Mouse (Mus musculus): ENCODE results near the gene Sipa1l2. TPM values are rescaled to one million over a fixed set of nuclear protein-coding genes. Genes with fewer than 3 reads are reported as not detected.

Gene Sipa1l2
- polyA plus RNA-seq, 1 experiment from 2014 or later: 17.2 TPM

DNA sequence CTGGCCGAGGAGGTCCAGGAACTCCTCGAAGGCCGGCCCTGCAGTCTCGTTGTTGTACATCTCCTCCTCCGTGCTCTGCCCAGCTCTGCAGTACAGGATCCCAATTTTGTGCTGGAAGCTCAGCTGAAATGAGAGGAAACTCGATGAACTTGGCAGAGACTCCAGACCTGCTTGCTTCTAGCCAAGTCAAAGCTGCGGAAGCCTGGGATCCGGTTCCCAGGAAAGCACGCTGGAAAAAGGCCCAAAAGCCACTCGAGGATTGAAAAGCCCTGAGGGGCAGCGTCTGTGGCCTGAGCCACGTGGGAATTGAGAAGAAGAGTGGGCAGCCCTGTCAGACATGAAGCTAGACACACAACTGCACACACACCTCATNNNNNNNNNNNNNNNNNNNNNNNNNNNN, 94.7 kb downstream of the Sipa1l2 start:
- no peak overlapping the region for H3K9ac ChIP-seq
- H3K4me3 ChIP-seq: no peak overlapping the region
- H3K27me3 ChIP-seq: no peaks in the 10 kb centered on the region
- H3K9me3 ChIP-seq: no peaks in the 10 kb centered on the region
- ATAC-seq (ENCODE audit: low FRiP score, low read depth): no peak
- no peaks in the 10 kb centered on the region for H3K4me1 ChIP-seq
- no peak overlapping the region for H3K4me2 ChIP-seq (replicated peaks)
- WGBS: 72% methylated on average over 12 of the region's 12 CpGs
- no peak overlapping the region for H3K27ac ChIP-seq
- peaks cover 53% of the 10 kb centered on the region for H3K36me3 ChIP-seq

DNA sequence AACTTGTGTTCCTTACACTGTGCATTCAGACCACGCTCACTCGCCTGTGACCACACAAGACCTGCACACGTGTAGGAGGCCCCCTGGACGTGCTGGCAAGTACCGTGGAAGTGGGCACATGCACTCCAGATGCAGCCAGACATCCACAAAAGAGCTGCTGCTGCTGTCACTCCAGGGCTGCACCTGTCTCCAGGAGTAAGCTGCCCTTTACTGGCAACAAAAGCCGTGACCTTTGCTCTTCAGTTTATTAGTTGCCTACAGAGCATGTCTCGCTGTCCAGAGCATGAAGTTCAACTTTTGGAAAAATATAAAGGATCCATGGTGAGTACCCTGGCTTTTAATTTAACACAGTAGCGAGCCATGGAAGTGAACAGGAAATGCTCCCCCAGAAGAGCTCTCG, 98.2 kb downstream of the Sipa1l2 start:
- Histone ChIP-seq H3K4me3 (no peak overlapping the region), H3K36me3 (peaks cover 50% of the 10 kb centered on the region), H3K4me1 (peaks cover 1% of the 10 kb centered on the region; the same call in 1 of the 2 replicates), H3K9ac (no peak overlapping the region), H3K4me2 (replicated peaks) (no peak overlapping the region), H3K9me3 (no peaks in the 10 kb centered on the region), H3K27ac (no peak overlapping the region), H3K27me3 (no peaks in the 10 kb centered on the region)
- WGBS: 66% methylated on average over 9 of the region's 9 CpGs
- ATAC-seq (ENCODE audit: low FRiP score, low read depth): no peak

DNA sequence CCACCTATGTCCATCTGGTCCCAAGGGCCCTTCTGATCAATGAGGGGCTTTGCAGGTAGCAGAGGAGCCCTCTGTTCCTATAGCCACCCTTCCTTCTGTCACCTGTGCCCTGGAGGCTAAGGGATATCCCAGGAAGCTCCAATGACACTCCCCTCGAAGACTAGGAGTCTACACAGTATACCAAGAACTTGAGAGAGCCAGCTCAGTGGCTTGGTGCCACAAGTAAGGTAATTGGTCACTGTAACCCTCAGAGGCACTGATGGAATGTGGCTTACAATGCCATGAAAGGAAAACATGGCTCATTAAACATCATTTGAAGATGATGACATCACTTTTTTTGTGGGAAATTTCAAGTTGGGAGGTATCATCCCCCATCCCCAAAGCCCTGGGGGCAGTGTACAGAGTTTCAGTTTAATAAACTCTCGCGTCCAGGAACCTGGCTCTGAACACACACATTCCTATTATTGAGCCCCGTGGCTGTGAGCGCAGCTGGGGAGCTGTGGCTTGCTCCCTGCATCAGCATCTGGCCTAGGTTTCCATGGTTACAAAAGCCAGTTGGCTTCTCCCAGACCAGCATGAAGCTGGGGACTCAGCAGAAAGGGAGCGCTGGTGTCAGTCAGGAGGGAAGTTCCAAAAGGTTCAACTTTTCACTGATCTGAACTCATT, 104.3 kb downstream of the Sipa1l2 start:
- 13% methylated on average over 6 of the region's 6 CpGs for WGBS
- H3K4me1 ChIP-seq: peaks cover 31% of the 10 kb centered on the region
- no peaks in the 10 kb centered on the region for H3K9me3 ChIP-seq
- H3K9ac ChIP-seq: no peak overlapping the region
- H3K36me3 ChIP-seq: peaks cover 30% of the 10 kb centered on the region
- H3K27me3 ChIP-seq: 0 out of 2 replicates have a peak, but pooled peaks cover 4% of the 10 kb centered on the region
- H3K27ac ChIP-seq: no peak overlapping the region
- peak; percentile 55 for ATAC-seq (ENCODE audit: low FRiP score, low read depth)
- no peak overlapping the region for H3K4me3 ChIP-seq
- no peak overlapping the region for H3K4me2 ChIP-seq (replicated peaks)

DNA sequence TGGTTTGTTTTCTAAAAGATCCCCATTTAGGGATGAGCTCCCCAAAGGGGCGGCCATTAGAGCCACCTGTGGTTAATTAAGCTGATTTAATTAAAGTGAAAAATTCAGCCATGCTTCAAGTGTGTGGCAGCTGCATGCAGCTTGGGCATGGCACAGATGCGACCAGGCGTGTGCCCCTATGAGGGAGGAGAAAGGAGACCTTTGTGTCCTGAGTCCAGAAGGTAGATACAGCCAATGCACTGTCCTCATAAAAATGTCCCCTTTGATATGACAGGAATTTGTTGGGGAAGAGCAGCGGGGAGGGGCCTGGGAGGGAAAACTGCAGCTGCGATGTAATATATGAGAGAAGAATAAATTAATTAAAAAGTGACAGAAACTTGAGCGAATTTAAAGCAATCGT, 106.7 kb downstream of the Sipa1l2 start:
- H3K9me3 ChIP-seq: no peaks in the 10 kb centered on the region
- no peak overlapping the region for H3K4me2 ChIP-seq (replicated peaks)
- no peak overlapping the region for H3K27ac ChIP-seq
- H3K27me3 ChIP-seq: 0 out of 2 replicates have a peak, but pooled peaks cover 4% of the 10 kb centered on the region
- no peak overlapping the region for H3K9ac ChIP-seq
- H3K4me3 ChIP-seq: no peak overlapping the region
- peaks cover 36% of the 10 kb centered on the region for H3K4me1 ChIP-seq
- 73% methylated on average over 7 of the region's 7 CpGs for WGBS
- no peak for ATAC-seq (ENCODE audit: low FRiP score, low read depth)
- peaks cover 12% of the 10 kb centered on the region for H3K36me3 ChIP-seq

DNA sequence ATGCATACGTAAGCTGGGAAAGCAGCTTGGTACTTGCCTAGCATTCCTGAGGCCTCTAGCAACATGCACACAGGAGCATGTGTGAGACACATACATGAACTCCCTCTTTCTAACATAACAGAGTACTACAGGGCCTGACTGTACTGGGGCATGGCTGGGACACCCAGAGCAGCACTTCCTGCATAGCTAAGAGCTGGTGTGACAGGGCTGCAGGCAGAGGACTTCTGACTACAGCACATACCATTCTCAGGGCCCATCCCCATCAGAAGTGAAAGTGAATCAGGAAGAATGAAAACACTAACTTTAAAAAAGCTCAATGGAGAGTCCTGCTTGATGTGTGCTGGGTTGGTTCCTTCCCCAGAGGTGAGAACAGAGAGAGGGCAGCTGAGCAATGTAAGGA, 108.1 kb downstream of the Sipa1l2 start:
- H3K9me3 ChIP-seq: no peaks in the 10 kb centered on the region
- peak overlapping the region; percentile 35 for H3K27ac ChIP-seq
- H3K36me3 ChIP-seq: peaks cover 11% of the 10 kb centered on the region
- peaks cover 5% of the 10 kb centered on the region; the same call in 1 of the 2 replicates for H3K27me3 ChIP-seq
- ATAC-seq (ENCODE audit: low FRiP score, low read depth): no peak
- WGBS: 67% methylated on average over 1 of the region's 1 CpGs
- H3K9ac ChIP-seq: no peak overlapping the region
- H3K4me2 ChIP-seq (replicated peaks): no peak overlapping the region
- H3K4me3 ChIP-seq: no peak overlapping the region
- H3K4me1 ChIP-seq: peaks cover 36% of the 10 kb centered on the region

DNA sequence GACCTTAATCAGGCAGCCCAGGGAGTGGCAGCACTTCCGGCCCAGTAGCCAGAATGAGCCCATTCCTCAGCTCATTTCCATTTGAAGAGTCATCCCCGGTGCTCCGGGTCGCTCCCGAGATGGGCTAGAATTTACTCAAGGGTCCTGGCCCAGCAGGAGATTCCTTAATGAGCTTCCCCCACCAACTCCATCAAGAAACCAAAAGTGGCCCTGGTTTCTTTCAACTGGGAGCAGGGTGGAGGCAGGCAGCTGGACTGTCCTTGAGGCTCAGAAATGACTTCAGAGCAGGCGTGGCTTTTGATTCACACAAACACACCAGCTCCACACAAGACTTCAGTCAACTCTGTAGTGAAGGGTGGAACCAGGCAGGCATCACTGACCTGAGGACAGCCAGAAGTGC, 109.0 kb downstream of the Sipa1l2 start:
- no peak for ATAC-seq (ENCODE audit: low FRiP score, low read depth)
- no peak overlapping the region for H3K27ac ChIP-seq
- WGBS: 26% methylated on average over 6 of the region's 6 CpGs

DNA sequence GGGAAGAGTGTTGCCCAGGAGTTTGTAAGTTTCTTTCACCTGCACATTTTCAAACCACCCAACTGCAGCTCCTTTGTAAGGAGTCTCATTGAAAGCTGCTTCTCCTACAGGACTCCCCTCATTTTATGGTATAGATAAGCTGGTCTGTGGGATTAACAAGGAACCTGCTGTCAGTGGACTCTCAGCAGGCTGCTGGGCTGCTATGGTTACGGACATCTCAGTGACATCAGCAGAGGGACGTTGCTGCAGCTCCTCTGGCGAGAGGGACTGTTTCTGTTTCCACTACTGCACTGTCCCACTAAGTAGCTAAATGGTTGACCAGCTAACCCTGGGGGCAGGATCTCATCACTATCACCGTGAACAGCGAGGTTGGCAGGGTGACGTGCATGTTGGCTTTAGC, 120.6 kb downstream of the Sipa1l2 start:
- Histone ChIP-seq H3K4me2 (replicated peaks) (no peak overlapping the region), H3K4me1 (peaks cover 23% of the 10 kb centered on the region), H3K36me3 (peaks cover 58% of the 10 kb centered on the region), H3K27me3 (peaks cover 4% of the 10 kb centered on the region; the same call in 1 of the 2 replicates), H3K4me3 (no peak overlapping the region), H3K9ac (0 out of 2 replicates have a peak overlapping the region, but pooled peaks have one; percentile 19), H3K9me3 (no peaks in the 10 kb centered on the region), H3K27ac (no peak overlapping the region)
- no peak for ATAC-seq (ENCODE audit: low FRiP score, low read depth)
- WGBS: 55% methylated on average over 6 of the region's 6 CpGs

More for the DNA sequence above, 109.0 kb downstream of the Sipa1l2 start:
- peaks cover 15% of the 10 kb centered on the region for H3K36me3 ChIP-seq
- H3K4me2 ChIP-seq (replicated peaks): no peak overlapping the region
- H3K4me3 ChIP-seq: no peak overlapping the region
- peaks cover 27% of the 10 kb centered on the region for H3K4me1 ChIP-seq
- H3K9ac ChIP-seq: no peak overlapping the region
- H3K27me3 ChIP-seq: peaks cover 7% of the 10 kb centered on the region; the same call in 1 of the 2 replicates
- H3K9me3 ChIP-seq: no peaks in the 10 kb centered on the region

DNA sequence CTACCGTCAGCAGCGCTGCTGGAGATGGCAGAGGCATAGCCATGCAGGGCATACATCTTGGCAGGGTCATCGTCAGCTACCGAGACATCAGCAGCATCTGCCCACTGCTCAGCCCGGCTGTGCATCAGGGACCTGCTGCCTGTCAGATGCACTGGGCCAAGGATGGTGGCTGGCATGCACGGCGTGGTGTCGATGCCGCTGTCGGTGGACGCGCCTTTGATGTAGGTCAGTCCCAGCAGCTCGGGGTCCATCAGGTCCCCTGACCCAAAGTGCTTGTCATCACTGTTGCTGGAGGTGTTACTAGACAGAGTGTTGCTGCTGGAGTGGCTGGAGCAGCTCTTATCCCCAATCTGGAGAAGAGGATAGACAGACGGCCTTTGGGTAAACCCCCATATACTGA, 122.1 kb downstream of the Sipa1l2 start:
- 92% methylated on average over 14 of the region's 14 CpGs for WGBS
- Histone ChIP-seq H3K27ac (no peak overlapping the region), H3K27me3 (peaks cover 4% of the 10 kb centered on the region; the same call in 1 of the 2 replicates), H3K36me3 (peaks cover 62% of the 10 kb centered on the region), H3K9me3 (no peaks in the 10 kb centered on the region), H3K9ac (no peak overlapping the region), H3K4me2 (replicated peaks) (no peak overlapping the region), H3K4me3 (no peak overlapping the region), H3K4me1 (peaks cover 23% of the 10 kb centered on the region)
- ATAC-seq (ENCODE audit: low FRiP score, low read depth): no peak

DNA sequence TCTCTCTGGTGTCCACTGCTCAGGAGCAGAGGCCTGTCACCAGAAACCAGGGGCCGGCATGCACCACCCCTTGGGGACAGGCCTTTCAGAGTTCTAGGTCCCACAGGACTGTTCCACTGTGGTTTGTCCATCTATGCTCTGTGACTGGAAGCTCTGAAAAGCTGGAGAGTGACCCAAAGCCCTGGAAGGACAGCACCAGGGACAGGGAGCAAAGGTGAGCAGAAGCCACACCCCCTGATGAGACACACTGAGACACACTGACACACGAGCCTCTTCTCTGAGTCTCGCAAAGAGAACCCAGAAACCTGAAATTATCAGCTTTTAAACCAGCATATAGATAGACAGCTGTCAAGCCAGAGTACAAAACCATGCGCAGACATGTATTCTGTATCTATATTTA, 123.4 kb downstream of the Sipa1l2 start:
- WGBS: 76% methylated on average over 4 of the region's 4 CpGs
- Histone ChIP-seq H3K27ac (no peak overlapping the region), H3K9me3 (no peaks in the 10 kb centered on the region), H3K4me1 (peaks cover 23% of the 10 kb centered on the region), H3K36me3 (peaks cover 68% of the 10 kb centered on the region), H3K4me2 (replicated peaks) (no peak overlapping the region), H3K27me3 (peaks cover 4% of the 10 kb centered on the region; the same call in 1 of the 2 replicates), H3K9ac (no peak overlapping the region), H3K4me3 (no peak overlapping the region)
- ATAC-seq (ENCODE audit: low FRiP score, low read depth): no peak

DNA sequence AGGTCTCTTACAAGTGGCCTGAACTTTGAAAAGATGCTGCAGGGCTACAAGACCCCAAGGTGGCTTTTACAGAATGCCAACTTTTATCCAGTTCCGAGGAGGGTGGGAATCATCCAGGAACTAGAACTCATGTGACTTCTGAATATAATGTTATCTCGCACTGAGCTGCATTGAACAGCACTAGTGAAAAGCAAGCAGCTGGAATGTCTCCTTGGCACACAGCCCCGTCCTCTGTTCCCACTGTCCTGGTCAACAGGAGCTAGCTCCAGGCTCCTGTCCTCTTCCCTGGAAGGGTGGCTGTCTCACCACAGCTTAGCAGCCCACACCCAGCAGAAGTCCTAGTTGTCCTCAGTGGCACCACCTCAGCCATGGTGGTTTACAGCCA, 124.4 kb downstream of the Sipa1l2 start:
- H3K9ac ChIP-seq: no peak overlapping the region
- peaks cover 4% of the 10 kb centered on the region; the same call in 1 of the 2 replicates for H3K27me3 ChIP-seq
- H3K4me2 ChIP-seq (replicated peaks): no peak overlapping the region
- ATAC-seq (ENCODE audit: low FRiP score, low read depth): no peak
- no peak overlapping the region for H3K4me3 ChIP-seq
- H3K4me1 ChIP-seq: peaks cover 23% of the 10 kb centered on the region
- peaks cover 66% of the 10 kb centered on the region for H3K36me3 ChIP-seq
- WGBS: 77% methylated on average over 3 of the region's 3 CpGs
- H3K9me3 ChIP-seq: no peaks in the 10 kb centered on the region
- H3K27ac ChIP-seq: no peak overlapping the region

DNA sequence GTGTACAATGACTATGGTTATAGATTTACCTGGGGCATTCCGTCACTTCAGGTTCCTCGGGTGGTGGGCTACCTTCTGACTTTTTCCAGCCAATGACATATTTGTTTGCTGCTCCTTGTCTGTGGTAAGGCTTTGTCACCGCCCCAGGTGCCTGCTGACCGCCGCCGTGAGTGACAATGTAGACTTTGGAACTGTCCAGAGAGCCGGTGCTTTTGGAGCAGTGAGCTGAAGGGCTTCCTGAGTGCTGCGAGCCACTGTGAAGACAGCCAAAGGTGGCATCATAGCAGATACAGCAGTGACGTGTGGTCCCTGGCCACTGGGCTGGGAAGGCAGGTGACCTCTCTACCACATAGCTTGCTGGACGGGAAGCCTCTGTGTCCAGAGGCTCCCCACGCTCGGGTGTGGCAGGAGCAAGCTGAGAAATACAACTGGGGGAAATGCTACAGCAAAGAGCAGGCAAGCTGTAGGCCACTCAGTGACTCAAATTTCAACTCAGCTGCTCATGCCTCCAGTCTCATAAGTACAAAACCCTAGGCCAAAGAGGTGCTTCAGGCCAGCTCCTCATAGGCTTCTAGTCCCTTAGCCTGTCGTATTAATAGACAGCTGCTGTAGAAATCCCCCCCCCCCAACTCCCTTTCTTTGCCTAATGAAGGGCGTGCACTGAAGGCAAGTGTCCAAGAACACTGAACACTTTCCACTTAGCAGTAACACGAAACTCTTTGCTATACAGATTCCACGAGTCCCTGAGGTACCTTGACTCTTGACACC, 125.0 kb downstream of the Sipa1l2 start:
- WGBS: 79% methylated on average over 16 of the region's 16 CpGs
- Histone ChIP-seq H3K27me3 (peaks cover 4% of the 10 kb centered on the region; the same call in 1 of the 2 replicates), H3K27ac (no peak overlapping the region), H3K9ac (no peak overlapping the region), H3K9me3 (no peaks in the 10 kb centered on the region), H3K36me3 (peaks cover 63% of the 10 kb centered on the region), H3K4me2 (replicated peaks) (no peak overlapping the region), H3K4me1 (peaks cover 23% of the 10 kb centered on the region), H3K4me3 (no peak overlapping the region)
- no peak for ATAC-seq (ENCODE audit: low FRiP score, low read depth)

DNA sequence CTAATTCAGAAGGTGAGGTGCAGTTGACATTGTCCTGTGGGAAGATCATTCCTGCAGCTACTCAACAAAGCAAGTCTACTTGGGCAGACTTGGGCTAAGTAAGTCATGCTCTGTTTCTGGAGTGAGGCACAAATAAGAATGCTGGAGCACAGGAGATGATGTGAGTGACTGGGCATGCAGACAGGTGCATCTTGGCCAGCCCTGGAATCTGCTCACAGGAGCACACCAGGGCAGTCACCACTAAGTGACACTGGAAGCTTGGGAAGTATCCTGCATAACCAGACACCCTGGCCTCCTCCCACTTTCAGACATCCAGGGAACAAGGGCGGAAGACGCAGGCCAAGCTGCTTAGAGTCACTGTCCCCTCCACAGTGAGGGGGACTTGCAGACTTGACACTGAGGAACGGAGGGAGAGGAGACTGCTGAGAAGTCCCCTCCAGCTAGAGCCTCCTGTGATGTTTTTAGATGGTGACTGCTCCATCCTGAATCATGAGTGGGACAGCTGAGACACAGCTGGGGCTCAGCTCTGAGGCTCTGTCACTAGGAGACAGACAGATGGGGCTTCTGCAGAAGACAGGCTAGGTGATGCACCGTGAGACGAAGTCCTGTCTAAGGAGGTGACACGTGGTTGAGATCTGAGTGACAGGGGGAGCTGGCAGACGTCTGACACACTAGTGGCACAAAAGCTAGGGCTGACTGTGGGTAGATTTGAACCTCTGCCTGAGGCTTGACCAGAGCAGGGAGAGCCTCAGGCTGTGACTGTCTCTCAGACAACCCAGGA, 134.1 kb downstream of the Sipa1l2 start:
- Histone ChIP-seq H3K36me3 (peaks cover 53% of the 10 kb centered on the region), H3K27me3 (peaks cover 9% of the 10 kb centered on the region; the same call in 1 of the 2 replicates), H3K4me1 (peaks cover 18% of the 10 kb centered on the region), H3K9ac (no peak overlapping the region), H3K4me2 (replicated peaks) (no peak overlapping the region), H3K27ac (no peak overlapping the region), H3K9me3 (no peaks in the 10 kb centered on the region), H3K4me3 (no peak overlapping the region)
- ATAC-seq (ENCODE audit: low FRiP score, low read depth): no peak
- 73% methylated on average over 7 of the region's 7 CpGs for WGBS
